Mouse (Mus musculus): ENCODE results near the gene Sumo2. TPM values are rescaled to one million over a fixed set of nuclear protein-coding genes. Genes with fewer than 3 reads are reported as not detected.
"Not testable (repeated sequence)": the region's sequence is repeated elsewhere in the genome, so short reads cannot be mapped to it uniquely, and the experiment has no call there.

Gene Sumo2
- polyA plus RNA-seq, 1 experiment, result 202 TPM

DNA sequence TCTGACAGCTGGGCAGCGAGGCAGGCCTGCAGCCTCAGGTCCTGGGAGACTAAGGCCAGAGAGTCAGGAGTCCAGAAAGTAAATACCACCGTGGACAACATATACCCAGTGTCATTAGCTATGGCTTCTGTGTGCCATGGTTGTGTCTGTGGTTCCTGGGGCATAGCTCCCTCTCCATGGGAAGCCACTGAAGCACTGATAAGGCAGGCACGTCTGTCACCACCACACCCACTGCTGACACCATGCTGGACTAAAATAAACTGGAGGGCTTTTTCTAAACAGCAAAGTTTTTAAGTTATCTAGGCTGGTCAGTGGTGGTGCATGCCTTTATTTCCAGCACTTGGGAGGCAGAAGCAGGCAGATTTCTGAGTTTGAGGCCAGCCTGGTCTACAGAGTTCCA is 29.5 kb downstream of the Sumo2 start:
- WGBS, result 58% methylated on average over 3 of the region's 3 CpGs
- TF ChIP-seq POLR2A (IDR thresholded peaks at IDR 0.05; ENCODE audit: borderline replicate concordance, control insufficient read depth, low read depth, low read length), result no peak
- H3K4me1 ChIP-seq (ENCODE audit: control insufficient read depth, insufficient read depth, low read length), result peaks cover 14% of the 10 kb centered on the region
- H3K4me3 ChIP-seq (replicated peaks; ENCODE audit: control insufficient read depth, low read depth, low read length), result no peak overlapping the region
- no peak overlapping the region; the same call in 1 of the 2 replicates for H3K27ac ChIP-seq (ENCODE audit: control insufficient read depth, insufficient read depth, low read depth, low read length, poor library complexity)

DNA sequence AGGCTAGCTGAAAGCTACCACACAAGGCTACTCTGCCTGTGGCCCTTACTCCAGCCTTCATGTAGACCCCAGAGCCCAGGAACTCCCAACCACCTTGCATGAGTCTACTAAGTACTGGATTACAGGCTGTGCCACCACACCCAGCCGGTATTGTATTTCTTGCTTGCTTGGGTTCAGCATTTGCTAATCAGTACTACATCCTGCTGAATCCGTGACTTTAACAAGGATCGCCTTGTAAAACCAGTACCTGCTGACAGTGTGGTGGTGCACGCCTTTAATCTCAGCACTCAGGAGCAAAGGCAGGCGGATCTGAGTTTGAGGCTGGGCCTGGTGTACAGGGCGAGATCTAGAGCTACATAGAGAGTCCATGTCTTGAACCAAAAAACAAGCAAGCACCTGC is 33.4 kb downstream of the Sumo2 start:
- Histone ChIP-seq H3K27ac (ENCODE audit: control insufficient read depth, insufficient read depth, low read depth, low read length, poor library complexity) (no peak overlapping the region), H3K4me3 (replicated peaks; ENCODE audit: control insufficient read depth, low read depth, low read length) (no peak overlapping the region), H3K4me1 (ENCODE audit: control insufficient read depth, insufficient read depth, low read length) (no peaks in the 10 kb centered on the region)
- 92% methylated on average over 6 of the region's 6 CpGs for WGBS
- TF ChIP-seq POLR2A (IDR thresholded peaks at IDR 0.05; ENCODE audit: borderline replicate concordance, control insufficient read depth, low read depth, low read length), result no peak
- TF ChIP-seq CTCF (IDR thresholded peaks at IDR 0.05; ENCODE audit: control insufficient read depth, insufficient read depth, low read length), result no peak

DNA sequence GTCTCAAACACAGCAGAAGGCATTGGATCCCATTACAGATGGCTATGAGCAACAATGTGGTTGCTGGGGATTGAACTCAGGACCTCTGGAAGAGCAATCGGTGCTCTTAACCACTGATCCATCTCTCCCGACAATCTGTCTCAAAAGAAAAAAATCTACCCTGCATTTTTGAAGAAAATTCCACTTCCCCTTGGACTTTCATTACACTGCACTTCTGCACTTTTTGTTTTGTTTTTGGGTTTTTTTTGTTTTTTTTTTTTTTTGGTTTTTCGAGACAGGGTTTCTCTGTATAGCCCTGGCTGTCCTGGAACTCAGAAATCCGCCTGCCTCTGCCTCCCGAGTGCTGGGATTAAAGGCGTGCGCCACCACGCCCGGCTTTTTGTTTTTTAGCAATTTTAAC is 39.5 kb downstream of the Sumo2 start:
- H3K27ac ChIP-seq (ENCODE audit: control insufficient read depth, insufficient read depth, low read depth, low read length, poor library complexity); H3K4me3 ChIP-seq (replicated peaks; ENCODE audit: control insufficient read depth, low read depth, low read length); H3K4me1 ChIP-seq (ENCODE audit: control insufficient read depth, insufficient read depth, low read length): not testable (repeated sequence)
- 80% methylated on average over 9 of the region's 9 CpGs for WGBS

DNA sequence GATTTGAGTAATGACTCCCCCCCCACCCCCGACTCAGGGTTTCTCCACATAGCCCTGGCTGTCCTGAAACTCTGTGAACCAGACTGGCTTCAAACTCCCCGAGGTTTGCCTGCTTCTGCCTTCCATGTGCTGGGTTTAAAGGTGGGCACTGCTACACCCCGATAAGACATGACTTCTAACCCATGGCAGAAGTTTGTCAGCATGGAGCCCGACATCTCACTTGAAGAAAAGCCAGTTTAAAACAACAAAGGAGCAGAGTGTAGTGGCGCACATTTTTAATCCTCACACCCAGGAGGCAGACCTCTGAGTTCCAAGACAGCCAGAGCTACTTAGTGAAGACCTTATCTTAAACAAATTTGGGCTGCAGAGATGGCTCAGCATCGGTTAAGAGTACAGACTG is 43.7 kb downstream of the Sumo2 start:
- TF ChIP-seq CTCF (IDR thresholded peaks at IDR 0.05; ENCODE audit: control insufficient read depth, insufficient read depth, low read length) (no peak), POLR2A (IDR thresholded peaks at IDR 0.05; ENCODE audit: borderline replicate concordance, control insufficient read depth, low read depth, low read length) (no peak)
- peak overlapping the region; percentile 91 for H3K4me3 ChIP-seq (replicated peaks; ENCODE audit: control insufficient read depth, low read depth, low read length)
- no peak overlapping the region for H3K27ac ChIP-seq (ENCODE audit: control insufficient read depth, insufficient read depth, low read depth, low read length, poor library complexity)
- no peaks in the 10 kb centered on the region for H3K4me1 ChIP-seq (ENCODE audit: control insufficient read depth, insufficient read depth, low read length)
- WGBS, result 28% methylated on average over 6 of the region's 6 CpGs

DNA sequence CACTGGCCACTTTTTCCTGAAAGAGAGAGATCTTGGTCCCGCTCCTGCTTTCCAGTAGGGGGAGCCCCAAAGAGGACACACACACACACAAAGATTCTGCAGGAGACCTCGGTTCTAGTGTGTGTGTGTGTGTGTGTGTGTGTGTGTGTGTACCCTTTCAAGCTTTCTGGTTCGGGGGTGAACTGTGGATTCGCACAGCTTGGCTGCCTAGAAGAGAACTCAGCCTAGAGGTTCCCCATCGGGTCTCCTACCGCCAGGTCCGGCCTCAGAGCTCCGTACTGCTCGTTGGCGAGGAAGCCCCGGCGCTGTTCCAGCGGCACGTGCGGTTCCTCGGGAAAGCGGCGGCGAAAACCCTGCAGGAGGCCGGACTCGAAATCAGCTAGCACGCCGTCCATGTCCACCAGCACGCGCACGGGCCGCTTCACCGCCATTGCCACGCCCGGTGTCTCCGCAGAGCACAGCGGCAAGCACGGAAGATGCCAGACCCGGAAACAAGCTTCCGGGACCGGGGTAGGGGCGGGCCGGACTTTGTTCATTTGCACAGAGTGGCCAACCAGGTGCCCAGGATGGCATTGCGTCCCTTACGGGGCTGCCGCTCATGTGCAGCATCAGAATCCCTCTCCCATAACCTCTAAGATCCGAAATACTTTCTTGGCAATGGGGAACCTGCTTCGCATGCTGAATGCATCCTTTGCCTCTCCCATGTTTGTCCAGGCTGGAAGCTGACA is 44.6 kb downstream of the Sumo2 start, which contains the start of gene Nt5c:
Gene Nt5c, minus strand, starts transcription at position 507 of the 728 bp plus-strand sequence.
- Histone ChIP-seq H3K27ac (ENCODE audit: control insufficient read depth, insufficient read depth, low read depth, low read length, poor library complexity) (peak within 1 kb of the TSS; percentile 74), H3K4me3 (replicated peaks; ENCODE audit: control insufficient read depth, low read depth, low read length) (peak within 1 kb of the TSS; percentile 91), H3K4me1 (ENCODE audit: control insufficient read depth, insufficient read depth, low read length) (no peaks in the 10 kb centered on the region)
- TF ChIP-seq CTCF (IDR thresholded peaks at IDR 0.05; ENCODE audit: control insufficient read depth, insufficient read depth, low read length), result peak; percentile 51
- TF ChIP-seq POLR2A (IDR thresholded peaks at IDR 0.05; ENCODE audit: borderline replicate concordance, control insufficient read depth, low read depth, low read length), result peak; percentile 91; the same call in 1 of the 2 replicates
- WGBS, result under 1% methylated on average over 43 of the region's 43 CpGs

DNA sequence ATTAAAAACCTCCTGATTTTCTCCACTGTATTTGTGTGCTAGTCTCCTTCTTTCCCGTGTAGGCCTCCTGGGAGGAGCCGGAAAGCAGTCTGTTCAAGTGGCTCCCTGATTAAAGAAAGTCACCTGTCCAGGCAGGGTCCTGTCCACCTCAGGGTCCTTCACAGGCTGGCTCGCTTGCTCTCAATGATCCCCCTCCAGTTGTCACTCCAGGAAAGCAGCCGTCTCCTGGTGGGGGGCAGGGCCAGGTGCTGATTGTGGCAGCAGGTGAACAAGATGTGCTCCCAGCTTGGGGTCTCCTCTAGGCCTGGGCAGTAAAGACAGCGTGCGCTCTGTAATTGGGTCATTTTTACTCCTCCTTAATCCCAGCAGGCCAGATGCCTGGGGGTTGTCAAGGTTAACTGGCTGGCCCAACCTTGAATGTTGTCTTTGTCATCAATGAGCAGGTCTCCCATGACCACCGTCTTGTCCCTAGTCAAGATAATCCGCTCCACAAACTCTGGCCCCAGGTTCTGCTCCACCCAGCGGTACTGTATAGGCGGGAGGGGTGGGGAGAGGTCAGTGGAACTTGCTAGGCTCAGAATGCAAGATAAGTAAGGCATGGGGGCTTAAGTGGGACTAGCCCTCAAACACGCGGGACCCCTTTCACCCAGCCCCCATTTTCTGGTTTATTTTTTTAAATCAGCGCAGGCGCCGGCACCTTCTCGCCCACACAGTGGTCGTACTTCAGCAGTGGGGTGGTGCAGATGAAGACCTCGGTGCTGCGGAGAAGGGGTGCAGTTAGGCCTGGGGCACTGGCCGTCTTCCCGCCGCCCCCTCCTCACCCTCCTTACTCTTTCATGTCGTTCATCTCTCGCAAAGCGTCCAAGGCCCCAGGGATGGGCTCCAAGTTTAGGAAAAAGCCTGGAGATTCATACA is 45.4 kb downstream of the Sumo2 start:
- Histone ChIP-seq H3K4me1 (ENCODE audit: control insufficient read depth, insufficient read depth, low read length) (no peaks in the 10 kb centered on the region), H3K4me3 (replicated peaks; ENCODE audit: control insufficient read depth, low read depth, low read length) (peak overlapping the region; percentile 91), H3K27ac (ENCODE audit: control insufficient read depth, insufficient read depth, low read depth, low read length, poor library complexity) (peak overlapping the region; percentile 74; the same call in 1 of the 2 replicates)
- WGBS, result 45% methylated on average over 25 of the region's 25 CpGs
- TF ChIP-seq POLR2A (IDR thresholded peaks at IDR 0.05; ENCODE audit: borderline replicate concordance, control insufficient read depth, low read depth, low read length) (no peak), CTCF (IDR thresholded peaks at IDR 0.05; ENCODE audit: control insufficient read depth, insufficient read depth, low read length) (no peak)

DNA sequence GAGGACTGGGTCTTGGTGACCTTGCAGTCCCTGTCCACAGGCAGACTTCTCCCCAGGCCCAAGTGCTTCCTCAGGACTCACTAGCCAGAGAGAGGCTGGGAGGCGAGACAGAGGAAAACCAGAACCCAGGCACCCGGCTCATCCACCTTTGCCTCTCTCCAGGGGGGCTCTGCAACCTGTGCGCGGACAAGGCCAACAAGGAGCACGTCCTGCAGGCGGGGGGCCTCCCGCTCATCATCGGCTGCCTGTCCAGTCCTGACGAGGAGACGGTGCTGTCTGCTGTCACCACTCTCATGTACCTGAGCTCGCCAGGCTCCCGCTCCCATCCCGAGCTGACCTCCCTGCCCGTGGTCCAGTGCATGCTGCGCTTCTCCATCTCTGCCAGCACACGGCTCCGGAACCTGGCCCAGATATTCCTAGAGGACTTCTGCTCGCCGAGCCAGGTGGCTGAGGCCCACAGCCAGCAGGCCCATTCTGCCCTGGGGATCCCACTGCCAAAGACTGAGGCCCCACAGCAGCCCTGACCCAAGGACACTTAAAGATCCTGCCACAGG is 47.4 kb downstream of the Sumo2 start:
- WGBS, result 93% methylated on average over 19 of the region's 19 CpGs
- Histone ChIP-seq H3K4me1 (ENCODE audit: control insufficient read depth, insufficient read depth, low read length) (no peaks in the 10 kb centered on the region), H3K27ac (ENCODE audit: control insufficient read depth, insufficient read depth, low read depth, low read length, poor library complexity) (no peak overlapping the region), H3K4me3 (replicated peaks; ENCODE audit: control insufficient read depth, low read depth, low read length) (no peak overlapping the region)
- TF ChIP-seq CTCF (IDR thresholded peaks at IDR 0.05; ENCODE audit: control insufficient read depth, insufficient read depth, low read length), result no peak
- TF ChIP-seq POLR2A (IDR thresholded peaks at IDR 0.05; ENCODE audit: borderline replicate concordance, control insufficient read depth, low read depth, low read length), result no peak

DNA sequence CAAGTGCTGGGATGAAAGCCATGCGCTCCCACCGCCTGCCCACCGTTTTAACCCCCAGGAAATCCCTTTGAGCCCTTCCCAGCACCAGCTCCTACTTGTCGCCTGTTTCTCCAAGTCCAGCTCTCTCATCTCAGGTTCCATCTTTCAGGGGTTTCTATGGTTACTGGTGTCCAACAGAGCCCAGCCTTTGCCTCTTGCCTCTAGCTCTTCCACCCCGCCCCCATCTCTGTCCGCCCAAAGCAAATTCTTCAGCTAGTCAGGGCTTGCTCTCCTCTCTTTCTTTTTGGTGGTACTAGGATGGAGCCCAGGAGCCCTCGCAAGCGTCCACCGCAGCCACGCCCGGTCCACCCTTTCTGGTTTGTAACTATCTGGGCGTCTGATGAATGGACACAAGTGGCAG is 50.9 kb downstream of the Sumo2 start:
- H3K27ac ChIP-seq (ENCODE audit: control insufficient read depth, insufficient read depth, low read depth, low read length, poor library complexity), result no peak overlapping the region
- 92% methylated on average over 12 of the region's 12 CpGs for WGBS
- TF ChIP-seq POLR2A (IDR thresholded peaks at IDR 0.05; ENCODE audit: borderline replicate concordance, control insufficient read depth, low read depth, low read length), result no peak
- TF ChIP-seq CTCF (IDR thresholded peaks at IDR 0.05; ENCODE audit: control insufficient read depth, insufficient read depth, low read length), result no peak
- H3K4me3 ChIP-seq (replicated peaks; ENCODE audit: control insufficient read depth, low read depth, low read length), result no peak overlapping the region
- H3K4me1 ChIP-seq (ENCODE audit: control insufficient read depth, insufficient read depth, low read length), result no peaks in the 10 kb centered on the region

All from bone marrow, adult 2 months (tissue).